Comparison of ENCODE assay signal across 12 mouse cellular contexts in genomic region chr13:58786476-58786875, GRCm38 (mm10). TPM values are rescaled to one million over a fixed set of nuclear protein-coding genes. Genes with fewer than 3 reads are reported as not detected.
DNase-seq lines count a peak whose midpoint lies in the region; ATAC-seq lines count a peak whose summit lies in the region.
"Had no signal": no experiment of that assay in that cellular context is flagged by ENCODE, and none has a peak within 500 bp of the region (broad histone marks: within the 10 kb centered on the region; RNA-seq: fewer than 3 reads in every experiment).

No protein-coding gene starts in this region.

- DNase-seq in heart, postnatal 4 days = peak; percentile 37
- no peak for DNase-seq in heart, postnatal 25 days (ENCODE audit: low spot score)
- peak; percentile 19 for DNase-seq in thymus, postnatal 4 days
- DNase-seq in thymus, postnatal 14 days = no peak
- DNase-seq in embryo, embryonic 10 days (ENCODE audit: low spot score) = peak; percentile 69
- DNase-seq: liver, embryonic 13.5 days; spleen, adult 18-20 months had no signal

- intact Hi-C loops in heart, postnatal 25 days (cut with DNase I) = no loop called here

- ATAC-seq in monocyte, adult 5-6 weeks (replicated peaks; ENCODE audit: insufficient number of reproducible peaks, low FRiP score, low TSS enrichment, poor library complexity, severe bottlenecking) = no peak
- no peak for ATAC-seq in CD4-positive, CD25-positive, alpha-beta regulatory T cell, adult 4 months
- ATAC-seq: forebrain, embryonic 13.5 days; intestine, postnatal 0 days had no signal

RNA-seq across cellular contexts. Expression of gene Ntrk2, which starts 19.9 kb away (rescaled TPM):
- total RNA-seq in heart, postnatal 4 days (2021) = 1 to 10 TPM; 1.9 to 2.0 TPM
- 1 to 10 TPM; 1.2 to 1.4 TPM for total RNA-seq in heart, postnatal 25 days (2021)
- not detected in 3 replicates for total RNA-seq in monocyte, adult 5-6 weeks (2017)
- not detected for polyA plus RNA-seq in CD4-positive, CD25-positive, alpha-beta regulatory T cell, adult 4 months (2017; shearing (Covaris generic))
- total RNA-seq: megakaryocyte-erythroid progenitor cell, adult 5-6 weeks had no signal

Comparison
In these comparisons a context has a peak if more than half of its experiments do, and no peak if none do; other contexts are left out.
1. DNase-seq: peak in heart, postnatal 4 days (single experiment), thymus, postnatal 4 days (single experiment) and embryo, embryonic 10 days (single experiment); none in heart, postnatal 25 days (single experiment) and thymus, postnatal 14 days (single experiment).